Mouse (Mus musculus) forebrain, postnatal 0 days (tissue): ENCODE results near the gene Prdm15. TPM values are rescaled to one million over a fixed set of nuclear protein-coding genes. Genes with fewer than 3 reads are reported as not detected.
A peak's percentile ranks its signal among the peaks of the same experiment; 100 is the strongest.

Experiments used
- ATAC-seq: fragments of 200-750 bp; cut with Nextera tagmentation; 2 replicates; pipeline ENCODE4 v1.8.0; 2017; ENCODE audit warnings: mild to moderate bottlenecking, moderate library complexity
- DNase-seq: peaks from one replicate; pipeline ENCODE4 v3.0.0-alpha.2; 2015
- H3K27ac ChIP-seq: fragments of 300-500 bp; sonication (generic); 2 replicates; pipeline ENCODE4 v1.5.1; 2014; ENCODE audit warnings: low read depth, mild to moderate bottlenecking, antibody characterized with exemption, low read length, moderate library complexity, mixed read lengths
- H3K27me3 ChIP-seq: fragments of 300-500 bp; sonication (generic); 2 replicates; pipeline ENCODE4 v1.6.1; 2014; ENCODE audit warnings: mild to moderate bottlenecking, low read length, mixed read lengths; ENCODE audit not compliant: insufficient read depth
- H3K36me3 ChIP-seq: fragments of 300-500 bp; sonication (generic); 2 replicates; pipeline ENCODE4 v1.6.1; 2014; ENCODE audit warnings: mild to moderate bottlenecking, moderate library complexity; ENCODE audit not compliant: insufficient read depth
- H3K4me1 ChIP-seq: fragments of 300-500 bp; sonication (generic); 2 replicates; pipeline ENCODE4 v1.6.1; 2014; ENCODE audit warnings: antibody characterized with exemption; ENCODE audit not compliant: insufficient read depth
- H3K4me2 ChIP-seq: fragments of 300-500 bp; sonication (generic); 2 replicates; pipeline ENCODE4 v1.6.1; 2014; ENCODE audit warnings: low read depth, mild to moderate bottlenecking, moderate library complexity
- H3K4me3 ChIP-seq: fragments of 300-500 bp; sonication (generic); 2 replicates; pipeline ENCODE4 v1.5.1; 2014; ENCODE audit warnings: low read depth, low read length, mixed read lengths
- H3K9ac ChIP-seq: fragments of 300-500 bp; sonication (generic); 2 replicates; pipeline ENCODE4 v1.6.1; 2014; ENCODE audit warnings: mild to moderate bottlenecking
- H3K9me3 ChIP-seq: fragments of 300-500 bp; sonication (generic); 2 replicates; pipeline ENCODE4 v1.6.1; 2016; ENCODE audit warnings: low read length
- CTCF ChIP-seq: sonication (generic); IDR thresholded peaks from 2 replicates; pipeline ENCODE4 v1.5.1; 2016; ENCODE audit warnings: antibody characterized with exemption, control low read depth, low read depth
- WGBS: fragments of 180-500 bp; shearing (Covaris S2); extraction: QIAGEN DNeasy Blood & Tissue Kit; methylation state at CpG from one replicate; pipeline ENCODE4 v1.1.7; 2014; 5-methylcytosine and 5-hydroxymethylcytosine counted together
- polyA plus RNA-seq: library from polyadenylated mRNA; unstranded; fragments of >200 nt; fragmentation: Nextera tagmentation; extraction: Ambion mirVana; gene quantifications from 2 replicates; pipeline ENCODE4 v1.2.1, GENCODE M21; 2015
- total RNA-seq: library from RNA; depleted of rRNA; stranded (reverse); fragments of >200 nt; gene quantifications from 2 replicates; pipeline ENCODE4 v1.2.3, GENCODE M21; 2014

The Prdm15 gene
- total and polyA plus RNA-seq, 2 experiments from 2014 or later = 4.2 to 18.3 TPM

DNA sequence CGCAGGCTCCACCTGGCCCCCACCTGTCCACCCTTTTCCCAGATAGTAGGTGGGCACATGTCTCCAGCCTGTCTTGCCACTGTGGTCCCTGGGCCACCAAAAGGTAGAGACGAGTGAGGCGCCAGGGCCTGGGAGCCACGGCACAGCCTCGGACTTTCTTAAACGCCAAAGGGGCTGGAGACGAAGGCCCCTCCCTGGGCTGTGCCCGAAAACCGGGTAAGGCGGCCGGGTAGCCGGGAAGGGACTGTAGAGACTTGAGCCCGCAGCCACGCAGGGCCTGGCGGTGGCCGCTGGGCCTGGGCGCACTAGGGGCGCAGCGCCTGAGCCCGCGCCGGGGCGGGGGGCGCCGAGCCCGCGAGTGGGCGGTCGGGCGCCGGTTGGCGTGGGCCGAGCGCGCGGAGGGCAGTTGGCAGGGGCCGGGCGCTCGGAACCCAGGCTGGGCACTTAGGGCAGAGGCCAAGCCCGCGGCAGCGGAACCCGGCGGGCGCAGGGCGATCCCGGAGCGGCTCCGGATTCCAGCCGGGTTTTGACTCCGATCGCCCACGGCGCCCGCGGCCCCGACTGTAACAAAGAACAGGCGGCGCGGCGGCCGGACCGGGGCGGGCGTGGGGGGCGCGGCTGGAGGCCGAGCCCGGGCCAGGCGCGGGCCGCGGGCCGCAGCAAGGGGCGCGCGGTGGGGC is 449 bp downstream of the Prdm15 start:
- Histone ChIP-seq H3K4me2 (peak overlapping the region; percentile 62), H3K36me3 (peaks cover 9% of the 10 kb centered on the region; the same call in 1 of the 2 replicates), H3K27ac (peak overlapping the region; percentile 99), H3K27me3 (no peaks in the 10 kb centered on the region), H3K4me1 (peaks cover 10% of the 10 kb centered on the region; the same call in 1 of the 2 replicates), H3K9me3 (no peaks in the 10 kb centered on the region), H3K4me3 (peak overlapping the region; percentile 76), H3K9ac (peak overlapping the region; percentile 80)
- no peak for TF ChIP-seq CTCF
- ATAC-seq (peak; percentile 88), DNase-seq (peak; percentile 88)
- WGBS = 2% methylated on average over 70 of the region's 77 CpGs

DNA sequence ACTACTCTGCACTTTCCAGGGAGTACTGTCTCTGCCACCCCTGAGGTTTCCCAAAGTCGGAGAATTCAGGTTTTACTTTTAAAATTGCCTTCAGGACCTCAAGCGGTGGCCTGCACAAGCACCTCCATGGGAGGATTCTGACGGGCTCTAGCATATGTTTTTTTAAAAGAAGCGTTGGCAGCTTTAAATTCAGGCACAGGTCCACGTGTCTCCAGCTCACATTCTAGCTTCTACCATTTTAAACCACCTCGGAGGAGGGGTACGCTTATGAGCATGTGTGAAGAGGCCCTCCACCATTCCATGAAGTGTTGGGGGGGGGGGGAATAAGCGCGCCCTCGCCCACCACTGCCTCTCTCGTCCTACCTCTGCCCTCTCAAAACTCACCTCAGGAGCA is 986 bp downstream of the Prdm15 start:
- Histone ChIP-seq H3K4me2 (peak overlapping the region; percentile 62), H3K4me1 (peaks cover 10% of the 10 kb centered on the region; the same call in 1 of the 2 replicates), H3K9ac (peak overlapping the region; percentile 80), H3K27ac (peak overlapping the region; percentile 99), H3K36me3 (peaks cover 9% of the 10 kb centered on the region; the same call in 1 of the 2 replicates), H3K27me3 (no peaks in the 10 kb centered on the region), H3K4me3 (peak overlapping the region; percentile 76), H3K9me3 (no peaks in the 10 kb centered on the region)
- ATAC-seq (peak; percentile 81), DNase-seq (peak; percentile 79)
- no peak for TF ChIP-seq CTCF
- WGBS = under 1% methylated on average over 11 of the region's 11 CpGs

DNA sequence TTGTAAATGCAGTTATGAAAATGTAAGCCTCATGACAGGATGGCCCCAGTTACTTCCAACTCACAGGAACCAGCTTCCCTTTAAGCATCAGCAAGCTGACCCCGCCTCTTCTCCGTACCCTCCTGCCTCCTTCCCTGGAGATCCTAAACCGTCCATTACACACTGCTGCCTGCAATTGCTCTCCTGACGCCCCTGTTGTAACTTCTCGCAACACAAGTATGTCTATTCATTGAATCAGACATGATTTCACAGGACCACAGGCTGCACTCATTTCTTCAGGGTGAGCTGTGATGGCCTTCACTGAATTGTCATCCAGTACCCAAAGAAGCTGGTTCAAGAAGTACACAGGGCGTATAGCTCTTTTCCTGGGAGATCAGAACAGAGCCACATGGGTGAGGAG is 2.8 kb downstream of the Prdm15 start:
- no peak overlapping the region for H3K4me2 ChIP-seq
- peaks cover 9% of the 10 kb centered on the region; the same call in 1 of the 2 replicates for H3K36me3 ChIP-seq
- WGBS = 87% methylated on average over 6 of the region's 6 CpGs
- H3K9me3 ChIP-seq = no peaks in the 10 kb centered on the region
- no peak overlapping the region for H3K4me3 ChIP-seq
- no peak for TF ChIP-seq CTCF
- no peak overlapping the region for H3K27ac ChIP-seq
- no peaks in the 10 kb centered on the region for H3K27me3 ChIP-seq
- 0 out of 2 replicates have a peak overlapping the region, but pooled peaks have one; percentile 10 for H3K9ac ChIP-seq
- ATAC-seq (no peak), DNase-seq (no peak)
- peaks cover 10% of the 10 kb centered on the region; the same call in 1 of the 2 replicates for H3K4me1 ChIP-seq

DNA sequence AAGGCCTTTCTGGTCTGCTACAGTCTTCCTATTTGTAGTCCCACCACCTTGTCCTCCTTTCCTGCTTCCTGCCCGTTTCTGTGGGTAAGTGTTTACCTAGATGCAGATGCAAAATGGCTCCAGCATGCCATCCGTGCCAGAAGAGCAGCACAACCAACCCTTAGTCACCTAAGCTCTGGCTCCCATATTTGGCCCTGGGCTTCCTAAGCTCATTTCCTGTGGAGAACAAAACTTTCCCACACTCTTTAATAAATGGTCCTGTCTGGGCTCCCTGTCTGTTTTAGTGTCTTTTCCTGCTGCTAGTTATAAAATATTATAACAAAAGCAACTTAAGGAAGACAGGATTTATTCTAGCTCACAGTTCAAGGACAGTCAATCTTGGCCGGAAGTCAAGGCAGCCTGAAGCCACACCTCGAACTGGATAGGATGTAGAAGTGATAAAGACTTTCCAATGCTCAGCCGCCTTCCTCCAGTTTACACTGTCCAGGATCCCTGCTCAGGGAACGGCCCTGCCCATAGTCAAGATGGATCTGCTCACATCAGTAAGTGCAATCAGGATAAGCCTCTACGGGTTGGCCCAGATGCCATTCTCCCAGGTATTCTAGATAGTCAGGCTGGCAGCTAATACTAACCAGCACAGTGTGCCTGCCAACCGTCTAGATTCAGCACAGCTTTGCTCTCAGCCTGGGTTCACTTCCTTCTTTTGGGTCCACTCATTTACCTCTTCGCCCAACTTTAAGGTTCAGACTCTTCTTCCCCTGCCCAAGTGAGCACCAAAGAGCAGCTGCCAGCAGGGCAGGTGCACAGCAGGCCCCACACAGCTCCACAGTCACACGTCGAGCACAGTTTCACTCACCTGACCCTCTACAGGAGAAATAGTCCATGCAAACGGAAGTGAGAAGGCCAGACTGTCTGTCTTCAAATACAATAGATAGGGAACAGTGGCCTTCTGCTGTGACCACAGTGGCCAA is 6.4 kb downstream of the Prdm15 start:
- H3K9ac ChIP-seq = no peak overlapping the region
- DNase-seq (no peak), ATAC-seq (no peak)
- no peak overlapping the region for H3K4me2 ChIP-seq
- no peak for TF ChIP-seq CTCF
- no peaks in the 10 kb centered on the region for H3K27me3 ChIP-seq
- H3K27ac ChIP-seq = no peak overlapping the region
- no peak overlapping the region for H3K4me3 ChIP-seq
- peaks cover 9% of the 10 kb centered on the region; the same call in 1 of the 2 replicates for H3K36me3 ChIP-seq
- 91% methylated on average over 12 of the region's 12 CpGs for WGBS
- H3K4me1 ChIP-seq = peaks cover 7% of the 10 kb centered on the region; the same call in 1 of the 2 replicates
- H3K9me3 ChIP-seq = no peaks in the 10 kb centered on the region

DNA sequence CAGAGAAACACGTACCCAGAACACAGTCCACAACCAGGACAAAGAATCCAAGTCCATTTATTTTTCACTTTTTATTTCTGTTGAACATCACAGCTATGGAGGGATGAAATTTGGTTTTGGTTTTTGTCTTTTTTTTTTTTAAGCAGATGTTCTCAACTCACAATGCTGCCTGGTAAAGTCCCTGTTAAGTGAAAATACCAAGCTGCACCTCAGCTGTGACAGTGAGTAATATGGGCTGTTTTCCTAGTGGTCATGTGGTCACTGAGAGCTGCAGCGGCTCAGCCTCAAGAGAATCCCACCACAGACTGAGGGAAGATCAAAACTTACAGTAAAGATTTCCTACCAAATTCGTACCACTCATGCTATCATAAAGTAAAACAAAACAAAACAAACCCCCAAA is 19.5 kb downstream of the Prdm15 start:
- H3K27me3 ChIP-seq = no peaks in the 10 kb centered on the region
- H3K9ac ChIP-seq = no peak overlapping the region
- H3K4me1 ChIP-seq = no peaks in the 10 kb centered on the region
- 92% methylated on average over 3 of the region's 3 CpGs for WGBS
- H3K4me3 ChIP-seq = no peak overlapping the region
- ATAC-seq (no peak), DNase-seq (no peak)
- H3K36me3 ChIP-seq = peaks cover 85% of the 10 kb centered on the region
- H3K9me3 ChIP-seq = no peaks in the 10 kb centered on the region
- H3K27ac ChIP-seq = no peak overlapping the region
- TF ChIP-seq CTCF = no peak
- H3K4me2 ChIP-seq = no peak overlapping the region

DNA sequence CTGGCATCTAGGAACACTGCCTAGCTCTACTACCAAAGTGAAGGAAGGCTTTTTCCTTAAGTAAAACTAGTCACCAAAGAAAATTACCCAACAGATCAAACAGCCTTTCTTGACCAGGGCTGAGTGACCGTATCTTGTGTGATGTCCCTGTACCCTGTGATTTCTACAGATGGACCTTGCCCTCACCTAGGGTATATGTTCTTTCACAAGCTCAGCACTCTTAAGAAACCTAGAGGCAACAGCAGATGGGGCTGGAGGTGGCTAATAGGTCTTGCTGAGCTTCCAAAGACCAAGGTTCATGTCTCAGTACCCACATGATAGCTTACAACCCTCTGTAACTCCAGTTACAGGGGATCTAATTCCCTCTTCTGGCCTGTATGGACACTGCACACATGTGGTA is 23.4 kb downstream of the Prdm15 start:
- 100% methylated on average over 1 of the region's 1 CpGs for WGBS
- Histone ChIP-seq H3K27me3 (no peaks in the 10 kb centered on the region), H3K4me3 (no peak overlapping the region), H3K4me1 (no peaks in the 10 kb centered on the region), H3K27ac (no peak overlapping the region), H3K4me2 (no peak overlapping the region), H3K9me3 (no peaks in the 10 kb centered on the region), H3K36me3 (peaks cover 65% of the 10 kb centered on the region), H3K9ac (no peak overlapping the region)
- TF ChIP-seq CTCF = no peak
- ATAC-seq = no peak
- no peak for DNase-seq
